Mouse (Mus musculus) neural tube, embryonic 14.5 days (tissue): ENCODE measurements around the gene Prkacb. TPM values are rescaled to one million over a fixed set of nuclear protein-coding genes. Genes with fewer than 3 reads are reported as not detected.
"Not testable (repeated sequence)": the region's sequence is repeated elsewhere in the genome, so short reads cannot be mapped to it uniquely, and the experiment has no call there.

Source experiments
- ATAC-seq: fragments of 200-750 bp; cut with Nextera tagmentation; 2 replicates; pipeline ENCODE4 v1.8.0; 2017; ENCODE audit warnings: low read depth, mild to moderate bottlenecking, moderate TSS enrichment, moderate library complexity
- H3K27ac ChIP-seq: fragments of 300-500 bp; sonication (generic); 2 replicates; pipeline ENCODE4 v1.5.1; 2014; ENCODE audit warnings: low read depth, mild to moderate bottlenecking, control low read depth, low read length, moderate library complexity, mixed read lengths
- H3K27me3 ChIP-seq: fragments of 300-500 bp; sonication (generic); 2 replicates; pipeline ENCODE4 v1.6.1; 2014; ENCODE audit warnings: low read length; ENCODE audit not compliant: control insufficient read depth, insufficient read depth
- H3K36me3 ChIP-seq: fragments of 300-500 bp; sonication (generic); 2 replicates; pipeline ENCODE4 v1.6.1; 2014; ENCODE audit warnings: low read length, mixed read lengths; ENCODE audit not compliant: control insufficient read depth, insufficient read depth
- H3K4me1 ChIP-seq: fragments of 300-500 bp; sonication (generic); 2 replicates; pipeline ENCODE4 v1.6.1; 2014; ENCODE audit warnings: low read length; ENCODE audit not compliant: control insufficient read depth, insufficient read depth
- H3K4me2 ChIP-seq: fragments of 300-500 bp; sonication (generic); 2 replicates; pipeline ENCODE4 v1.6.1; 2014; ENCODE audit warnings: mild to moderate bottlenecking, low read depth, low read length, control low read depth
- H3K4me3 ChIP-seq: fragments of 300-500 bp; sonication (generic); 2 replicates; pipeline ENCODE4 v1.5.1; 2014; ENCODE audit warnings: low read depth, low read length, control low read depth, mixed read lengths
- H3K9ac ChIP-seq: fragments of 300-500 bp; sonication (generic); replicated peaks from 2 replicates; pipeline ENCODE4 v1.6.1; 2014; ENCODE audit warnings: low read depth, mild to moderate bottlenecking, control low read depth, low read length, mixed read lengths
- H3K9me3 ChIP-seq: fragments of 300-500 bp; sonication (generic); 2 replicates; pipeline ENCODE4 v1.6.1; 2016; ENCODE audit warnings: low read length; ENCODE audit not compliant: control insufficient read depth
- WGBS: fragments of 180-500 bp; shearing (Covaris S2); extraction: QIAGEN DNeasy Blood & Tissue Kit; methylation state at CpG from one replicate; pipeline ENCODE4 v1.1.7; 2014; 5-methylcytosine and 5-hydroxymethylcytosine counted together
- polyA plus RNA-seq: library from polyadenylated mRNA; unstranded; fragments of >200 nt; fragmentation: Nextera tagmentation; extraction: Ambion mirVana; gene quantifications from 2 replicates; pipeline ENCODE4 v1.2.1, GENCODE M21; 2014

Prkacb gene
- polyA plus RNA-seq, 1 experiment from 2014 or later = 234 TPM

DNA sequence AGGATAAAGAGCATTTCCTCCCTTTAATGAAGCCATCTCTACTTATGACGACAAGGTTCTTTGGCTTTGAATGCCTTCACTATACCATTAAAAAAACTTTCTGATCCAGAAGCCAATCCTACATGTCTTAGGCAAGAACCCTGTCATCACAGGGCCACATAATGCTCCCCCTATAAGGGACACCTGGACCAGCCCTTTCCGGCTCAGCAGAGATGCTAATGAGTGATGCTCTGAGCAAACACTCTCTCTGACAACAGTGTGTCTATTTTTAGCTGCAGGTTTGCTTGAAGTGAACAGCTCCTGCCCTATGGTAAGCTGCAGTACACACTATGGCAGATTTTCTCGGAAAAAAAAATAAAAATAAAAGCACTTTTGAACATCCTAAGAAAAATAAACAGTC, 43.9 kb downstream of the Prkacb start:
- Histone ChIP-seq H3K4me3 (peak overlapping the region; percentile 39), H3K36me3 (no peaks in the 10 kb centered on the region), H3K27ac (peak overlapping the region; percentile 73), H3K27me3 (no peaks in the 10 kb centered on the region), H3K9ac (peak overlapping the region; percentile 51), H3K4me2 (peak overlapping the region; percentile 44), H3K9me3 (no peaks in the 10 kb centered on the region), H3K4me1 (peaks cover 28% of the 10 kb centered on the region)
- peak; percentile 77 for ATAC-seq
- 39% methylated on average over 3 of the region's 3 CpGs for WGBS

- Histone ChIP-seq H3K9me3 (no peaks in the 10 kb centered on the region), H3K9ac (peak overlapping the region; percentile 51), H3K36me3 (no peaks in the 10 kb centered on the region), H3K27ac (peak overlapping the region; percentile 45), H3K27me3 (no peaks in the 10 kb centered on the region), H3K4me3 (peak overlapping the region; percentile 39), H3K4me2 (peak overlapping the region; percentile 44), H3K4me1 (peaks cover 28% of the 10 kb centered on the region)
- ATAC-seq = no peak
- 73% methylated on average over 5 of the region's 5 CpGs for WGBS
Measured at GRCm38 (mm10) chr3:146768360-146768759, 44.4 kb downstream of the Prkacb start.

DNA sequence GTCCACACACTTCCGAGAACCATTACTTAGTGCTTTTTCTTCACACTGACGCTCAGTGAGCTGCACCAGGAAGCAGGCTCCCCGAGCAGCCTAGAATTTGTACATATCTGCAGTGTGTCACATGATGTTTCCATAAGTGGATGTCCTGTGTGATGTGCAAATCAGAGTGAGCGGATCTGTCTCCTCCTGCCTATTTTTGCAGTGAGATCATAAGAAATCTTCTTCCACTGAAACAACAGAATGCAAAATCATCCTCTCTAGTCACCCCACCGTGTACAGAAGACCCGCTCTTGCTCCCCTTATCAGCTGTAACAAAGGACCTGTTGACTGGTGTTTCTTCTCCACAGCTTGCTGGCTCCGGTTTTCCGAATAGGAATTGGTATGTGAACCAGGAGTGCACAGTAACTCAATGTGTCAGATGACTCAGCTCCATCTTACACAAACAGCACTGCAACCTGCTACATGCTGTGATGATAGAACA, 46.0 kb downstream of the Prkacb start:
- Histone ChIP-seq H3K9ac (no peak overlapping the region), H3K4me3 (no peak overlapping the region), H3K4me1 (peaks cover 28% of the 10 kb centered on the region), H3K36me3 (no peaks in the 10 kb centered on the region), H3K27ac (no peak overlapping the region), H3K9me3 (no peaks in the 10 kb centered on the region), H3K4me2 (peak overlapping the region; percentile 44; the same call in 1 of the 2 replicates), H3K27me3 (no peaks in the 10 kb centered on the region)
- WGBS = 60% methylated on average over 8 of the region's 8 CpGs
- no peak for ATAC-seq

DNA sequence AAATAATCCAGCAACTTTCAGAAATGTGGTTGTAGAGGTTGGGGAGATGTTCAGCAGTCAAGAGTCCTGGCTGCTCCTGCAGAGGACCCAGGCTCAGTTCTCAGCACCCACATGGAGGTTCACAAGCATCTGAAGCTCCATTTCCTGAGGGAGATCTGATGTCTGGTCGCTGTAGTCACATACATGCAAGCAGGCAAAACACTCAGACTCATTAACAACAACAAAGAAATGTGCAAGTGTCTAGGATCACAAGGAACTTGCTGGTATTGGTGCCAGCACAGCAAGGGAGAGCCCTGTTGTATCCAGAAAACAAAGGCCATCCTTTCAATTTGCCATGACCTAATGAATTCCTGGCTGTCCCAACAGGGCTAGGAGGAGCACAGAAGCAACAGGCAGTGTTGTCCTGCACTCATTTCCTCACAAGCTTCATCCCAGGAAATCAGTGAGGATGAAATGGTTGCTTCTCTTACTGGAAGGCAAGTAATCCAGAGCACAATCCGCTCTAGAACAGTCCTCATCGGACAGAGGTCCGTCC, 46.7 kb downstream of the Prkacb start:
- Histone ChIP-seq H3K9me3 (no peaks in the 10 kb centered on the region), H3K4me2 (no peak overlapping the region), H3K36me3 (no peaks in the 10 kb centered on the region), H3K4me1 (peaks cover 26% of the 10 kb centered on the region), H3K9ac (no peak overlapping the region), H3K4me3 (no peak overlapping the region), H3K27ac (no peak overlapping the region), H3K27me3 (no peaks in the 10 kb centered on the region)
- WGBS = 92% methylated on average over 4 of the region's 4 CpGs
- no peak for ATAC-seq

DNA sequence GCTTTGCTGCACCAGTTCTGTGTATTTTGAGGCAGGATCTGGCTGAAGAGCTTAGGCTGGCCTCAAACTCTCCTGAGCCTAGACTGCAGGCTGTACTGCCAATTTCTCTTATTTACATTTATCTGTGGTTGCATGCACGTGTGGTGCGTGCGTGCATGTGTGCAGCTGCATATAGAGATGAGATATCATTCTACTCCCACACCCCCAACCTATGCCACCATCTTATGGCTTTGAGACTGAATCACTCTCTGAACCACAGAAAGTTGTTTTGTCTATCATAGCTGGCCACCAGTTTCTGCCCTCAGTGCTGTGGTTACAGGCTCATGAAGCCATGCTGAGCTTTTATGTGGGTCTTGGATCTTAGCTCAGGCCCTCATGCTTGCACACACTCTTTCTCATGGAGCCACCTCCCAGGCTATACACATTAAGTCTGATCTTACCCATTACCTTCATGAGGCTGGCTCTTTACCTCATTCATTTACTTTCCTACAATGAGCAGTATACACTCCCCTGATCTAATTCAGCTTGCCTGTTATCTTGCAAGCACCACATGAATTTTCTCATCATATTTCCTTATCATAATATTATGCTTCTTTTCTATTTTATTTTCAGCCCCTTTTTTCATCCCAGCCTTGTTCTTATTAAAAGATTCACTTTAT, 47.8 kb downstream of the Prkacb start:
- H3K9me3 ChIP-seq = no peaks in the 10 kb centered on the region
- no peak overlapping the region for H3K4me3 ChIP-seq
- 96% methylated on average over 3 of the region's 3 CpGs for WGBS
- no peak overlapping the region for H3K4me2 ChIP-seq
- no peak overlapping the region for H3K27ac ChIP-seq
- H3K27me3 ChIP-seq = no peaks in the 10 kb centered on the region
- no peaks in the 10 kb centered on the region for H3K36me3 ChIP-seq
- ATAC-seq = no peak
- H3K9ac ChIP-seq = no peak overlapping the region
- H3K4me1 ChIP-seq = peaks cover 21% of the 10 kb centered on the region

DNA sequence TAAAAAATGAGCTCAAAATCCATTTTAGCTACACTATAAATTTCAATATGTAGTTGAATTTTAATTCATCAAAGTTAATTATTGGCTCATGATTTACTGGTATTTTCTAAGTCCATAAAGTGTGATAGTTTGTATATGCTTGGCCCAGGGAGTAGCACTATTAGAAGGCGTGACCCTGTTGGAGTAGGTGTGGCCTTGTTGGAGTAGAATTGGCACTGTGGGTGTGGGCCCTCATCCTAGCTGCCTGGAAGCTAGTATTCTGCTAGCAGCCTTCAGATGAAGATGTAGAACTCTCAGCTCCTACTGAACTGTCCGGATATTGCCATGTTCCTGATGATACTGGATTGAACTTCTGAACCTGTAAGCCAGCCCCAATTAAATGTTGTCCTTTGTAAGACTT, 49.7 kb downstream of the Prkacb start:
- not testable (repeated sequence) for H3K4me2 ChIP-seq, ATAC-seq, H3K27ac ChIP-seq, H3K4me3 ChIP-seq, H3K9me3 ChIP-seq, H3K27me3 ChIP-seq, H3K9ac ChIP-seq, H3K36me3 ChIP-seq
- peaks cover 19% of the 10 kb centered on the region for H3K4me1 ChIP-seq
- 94% methylated on average over 2 of the region's 2 CpGs for WGBS

GRCm38 (mm10) chr3:146761276-146761675, 51.5 kb downstream of the Prkacb start:
- no peak overlapping the region for H3K9ac ChIP-seq
- no peak overlapping the region for H3K4me3 ChIP-seq
- no peaks in the 10 kb centered on the region for H3K9me3 ChIP-seq
- ATAC-seq = no peak
- H3K4me1 ChIP-seq = 0 out of 2 replicates have a peak, but pooled peaks cover 1% of the 10 kb centered on the region
- 97% methylated on average over 9 of the region's 9 CpGs for WGBS
- H3K27me3 ChIP-seq = no peaks in the 10 kb centered on the region
- H3K36me3 ChIP-seq = no peaks in the 10 kb centered on the region
- no peak overlapping the region for H3K27ac ChIP-seq
- no peak overlapping the region for H3K4me2 ChIP-seq

GRCm38 (mm10) chr3:146757970-146758960, 54.5 kb downstream of the Prkacb start:
- ATAC-seq = no peak
- Histone ChIP-seq H3K4me3 (no peak overlapping the region), H3K9ac (no peak overlapping the region), H3K27me3 (no peaks in the 10 kb centered on the region), H3K27ac (no peak overlapping the region), H3K36me3 (peaks cover 7% of the 10 kb centered on the region), H3K4me2 (no peak overlapping the region), H3K4me1 (no peaks in the 10 kb centered on the region), H3K9me3 (no peaks in the 10 kb centered on the region)
- WGBS = 76% methylated on average over 6 of the region's 6 CpGs
